Comparison of ENCODE assay signal across 17 mouse cellular contexts in the genomic region with DNA sequence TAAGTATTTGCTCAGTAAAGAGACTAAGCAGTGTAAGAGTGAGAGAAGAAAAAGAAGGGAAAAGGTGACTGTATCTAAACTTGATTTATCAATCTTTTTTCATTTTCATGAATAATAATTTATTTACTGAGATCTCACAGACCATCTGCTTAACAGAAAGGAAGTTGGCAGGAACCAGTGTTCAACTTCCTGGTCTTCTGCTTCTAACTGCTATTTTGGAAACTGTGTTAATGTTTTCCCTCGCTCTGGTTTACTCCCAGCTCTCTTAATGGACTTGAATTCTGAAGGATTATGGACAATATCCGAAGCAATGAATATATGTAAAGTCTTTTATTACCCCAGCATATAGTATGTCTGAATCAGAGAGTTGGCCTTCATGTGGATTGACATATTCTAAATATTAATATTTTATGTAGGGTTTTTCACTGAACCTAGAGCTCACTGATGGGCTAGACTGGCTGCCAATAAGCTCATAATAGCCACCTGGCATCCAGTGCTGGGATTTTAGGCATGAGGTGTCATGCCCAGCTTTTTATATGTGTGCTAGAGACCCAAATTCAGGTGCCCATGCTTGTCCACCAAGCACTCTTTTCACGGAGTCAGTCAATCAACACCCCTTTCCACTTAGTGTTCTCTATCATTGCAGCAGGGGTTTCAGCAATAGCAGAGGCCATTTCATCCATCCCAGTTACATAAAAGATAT.
DNase-seq lines count a peak whose midpoint lies in the region; ATAC-seq and TF ChIP-seq lines count a peak whose summit lies in the region.
"Had no signal": no experiment of that assay in that cellular context is flagged by ENCODE, and none has a peak within 500 bp of the region (broad histone marks: within the 10 kb centered on the region; RNA-seq: fewer than 3 reads in every experiment).

No protein-coding gene starts in this region.

- no peak overlapping the region for H3K4me2 ChIP-seq in midbrain, postnatal 0 days (ENCODE audit: low read depth, low read length, poor library complexity, severe bottlenecking)
- H3K4me2 ChIP-seq: embryonic facial prominence, embryonic 12.5 days; hindbrain, embryonic 15.5 days had no signal

- no peak for TF ChIP-seq CTCF in layer of hippocampus, adult 2 months (conservative IDR thresholded peaks at IDR 0.05)
- TF ChIP-seq CTCF in midbrain, postnatal 0 days (IDR thresholded peaks at IDR 0.05): no peak

- H3K27ac ChIP-seq in layer of hippocampus, adult 2 months: peak overlapping the region; percentile 28; the same call in 1 of the 2 replicates
- no peak overlapping the region for H3K27ac ChIP-seq in midbrain, postnatal 0 days (ENCODE audit: low read depth, low read length)
- H3K27ac ChIP-seq: embryonic facial prominence, embryonic 12.5 days; hindbrain, embryonic 15.5 days; macrophage had no signal

- no peaks in the 10 kb centered on the region for H3K27me3 ChIP-seq in midbrain, postnatal 0 days (ENCODE audit: insufficient read depth, low read length)
- H3K27me3 ChIP-seq: embryonic facial prominence, embryonic 12.5 days; hindbrain, embryonic 15.5 days had no signal

- H3K4me3 ChIP-seq in layer of hippocampus, adult 2 months: no peak overlapping the region
- no peak overlapping the region for H3K4me3 ChIP-seq in midbrain, postnatal 0 days (ENCODE audit: low read depth, low read length)
- H3K4me3 ChIP-seq: embryonic facial prominence, embryonic 12.5 days; hindbrain, embryonic 15.5 days had no signal

- H3K4me1 ChIP-seq in midbrain, postnatal 0 days (ENCODE audit: insufficient read depth, low read length): no peaks in the 10 kb centered on the region
- H3K4me1 ChIP-seq: embryonic facial prominence, embryonic 12.5 days; hindbrain, embryonic 15.5 days had no signal

- WGBS in midbrain, postnatal 0 days: 84% methylated on average over 3 of the region's 3 CpGs

- no peak for ATAC-seq in midbrain, postnatal 0 days (ENCODE audit: low FRiP score)
- ATAC-seq: midbrain, embryonic 16.5 days had no signal

- H3K36me3 ChIP-seq in midbrain, postnatal 0 days (ENCODE audit: insufficient read depth, low read length): no peaks in the 10 kb centered on the region
- H3K36me3 ChIP-seq: embryonic facial prominence, embryonic 12.5 days; hindbrain, embryonic 15.5 days had no signal

- DNase-seq in layer of hippocampus, adult 2 months (ENCODE audit: low spot score in 2 of 2): peak; percentile 12 to 28
- DNase-seq in layer of hippocampus, postnatal 36 days: no peak
- peak; percentile 64 to 80 for DNase-seq in cerebellum, adult 18-20 months
- DNase-seq in cerebellum, postnatal 14 days: peak; percentile 60 to 78
- DNase-seq in adrenal gland, postnatal 36 days: no peak
- no peak for DNase-seq in adrenal gland, adult 18-20 months (ENCODE audit: low spot score in 2 of 2)
- no peak for DNase-seq in midbrain, postnatal 0 days (ENCODE audit: low spot score)
- DNase-seq: adrenal gland, adult 8-10 months; gastrocnemius, postnatal 36 days; heart, postnatal 4 days; kidney, adult 8-10 months; kidney, postnatal 10 days; thymus, postnatal 14 days had no signal

- no peak overlapping the region for H3K9ac ChIP-seq in midbrain, postnatal 0 days (replicated peaks; ENCODE audit: low read length, poor library complexity, severe bottlenecking)
- H3K9ac ChIP-seq: embryonic facial prominence, embryonic 12.5 days; hindbrain, embryonic 15.5 days had no signal

- H3K9me3 ChIP-seq in midbrain, postnatal 0 days (ENCODE audit: low read length): no peaks in the 10 kb centered on the region
- H3K9me3 ChIP-seq: embryonic facial prominence, embryonic 12.5 days; hindbrain, embryonic 15.5 days had no signal

Comparison
In these comparisons a context has a peak if more than half of its experiments do, and no peak if none do; other contexts are left out.
1. DNase-seq: peak in layer of hippocampus, adult 2 months (2 of 2), cerebellum, adult 18-20 months (2 of 2) and cerebellum, postnatal 14 days (2 of 2); none in layer of hippocampus, postnatal 36 days (0 of 2), adrenal gland, postnatal 36 days (0 of 2), adrenal gland, adult 18-20 months (0 of 2) and midbrain, postnatal 0 days (single experiment).